Mouse (Mus musculus) monocyte, adult 5-6 weeks (primary cell): ENCODE data around the gene Tmem161a. TPM values are rescaled to one million over a fixed set of nuclear protein-coding genes. Genes with fewer than 3 reads are reported as not detected.

Experiments
- ATAC-seq: fragments of 153-309, 156-312 bp; replicated peaks from 2 replicates; pipeline ENCODE4 v1.8.0; 2017; ENCODE audit warnings: mild to moderate bottlenecking; ENCODE audit not compliant: low TSS enrichment, insufficient number of reproducible peaks, severe bottlenecking, poor library complexity, low FRiP score
- total RNA-seq: library from RNA; stranded (forward); fragments of 200-1000, 200-491, 200-594 nt; gene quantifications from 3 replicates; pipeline ENCODE4 v1.2.3, GENCODE M21; 2017

Tmem161a gene
- total RNA-seq, 1 experiment from 2014 or later = 9.0 TPM

DNA sequence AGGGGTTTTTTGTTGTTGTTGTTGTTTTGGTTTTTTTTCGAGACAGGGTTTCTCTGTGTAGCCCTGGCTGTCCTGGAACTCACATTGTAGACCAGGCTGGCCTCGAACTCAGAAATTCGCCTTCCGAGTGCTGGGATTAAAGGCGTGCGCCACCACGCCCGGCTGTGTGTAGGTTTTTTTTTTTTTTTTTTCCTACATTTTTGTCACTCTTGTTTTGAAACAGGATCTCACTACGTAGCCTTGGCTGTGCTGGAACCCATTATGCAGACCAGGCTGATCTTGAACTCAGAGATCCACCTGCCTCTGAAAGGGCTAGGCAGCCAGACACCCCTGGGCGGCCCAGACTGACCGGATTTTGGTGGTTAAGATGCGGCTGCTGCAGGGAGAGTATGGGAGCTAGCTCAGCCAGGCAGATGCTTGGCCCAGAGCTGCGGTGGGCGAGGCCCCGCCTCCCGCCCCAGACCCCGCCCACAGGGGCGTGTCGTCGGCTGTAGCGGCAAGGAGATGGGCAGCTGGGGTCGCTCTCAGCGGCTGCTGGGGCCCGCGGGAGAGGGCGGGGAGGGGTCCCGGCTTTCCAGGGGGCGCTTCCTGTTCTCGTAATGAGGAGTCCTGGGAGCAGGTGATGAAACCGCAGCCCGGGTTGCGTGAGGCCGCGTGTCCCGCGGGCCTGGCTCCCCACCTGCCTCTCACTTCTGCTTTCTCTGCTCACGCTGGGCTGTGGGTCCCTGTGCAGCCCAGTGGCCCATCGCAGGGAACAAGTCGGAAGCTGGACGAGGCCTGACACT lies 13.9 kb upstream of the Tmem161a start:
- peak; percentile 63; the same call in 1 of the 2 replicates for ATAC-seq

DNA sequence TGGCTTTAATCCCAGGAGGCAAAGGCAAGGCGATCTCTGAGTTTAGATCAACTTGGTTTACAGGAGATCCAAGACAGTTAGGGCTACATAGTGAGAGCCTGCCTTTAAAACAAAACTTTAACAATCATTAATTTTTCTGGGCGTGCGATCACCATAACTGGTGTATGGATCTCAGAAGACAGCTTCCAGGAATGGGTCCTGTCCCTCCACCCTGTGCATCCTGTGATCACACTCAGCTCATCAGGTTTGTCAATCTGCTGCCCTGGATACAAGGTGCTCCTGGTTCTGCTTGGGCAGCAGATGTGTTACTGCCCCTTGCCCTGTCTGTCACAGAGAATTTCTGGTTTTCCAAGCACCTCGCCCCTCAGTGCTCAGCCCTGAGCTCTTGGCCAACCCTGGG lies 12.9 kb upstream of the Tmem161a start:
- ATAC-seq = no peak

DNA sequence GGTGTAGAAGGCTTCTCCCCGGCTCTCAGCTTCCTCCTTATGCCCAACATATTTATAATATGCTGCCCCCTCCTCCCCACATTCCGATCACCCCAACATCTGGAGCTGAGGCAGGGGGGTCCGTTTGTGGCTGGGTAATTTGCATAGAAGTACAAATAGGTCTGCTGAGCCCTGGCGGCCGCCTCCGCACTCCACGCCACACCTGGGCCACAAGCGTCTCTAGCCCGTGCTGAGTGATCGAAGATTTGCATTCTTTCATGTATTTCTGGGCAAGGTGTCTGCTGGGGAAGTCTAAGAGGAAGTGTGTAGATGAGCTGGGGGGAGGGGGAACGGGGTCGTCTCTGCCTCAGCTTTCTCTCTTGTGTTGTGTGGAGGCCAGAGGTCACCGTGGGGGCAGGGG lies 12.1 kb upstream of the Tmem161a start:
- ATAC-seq = no peak

DNA sequence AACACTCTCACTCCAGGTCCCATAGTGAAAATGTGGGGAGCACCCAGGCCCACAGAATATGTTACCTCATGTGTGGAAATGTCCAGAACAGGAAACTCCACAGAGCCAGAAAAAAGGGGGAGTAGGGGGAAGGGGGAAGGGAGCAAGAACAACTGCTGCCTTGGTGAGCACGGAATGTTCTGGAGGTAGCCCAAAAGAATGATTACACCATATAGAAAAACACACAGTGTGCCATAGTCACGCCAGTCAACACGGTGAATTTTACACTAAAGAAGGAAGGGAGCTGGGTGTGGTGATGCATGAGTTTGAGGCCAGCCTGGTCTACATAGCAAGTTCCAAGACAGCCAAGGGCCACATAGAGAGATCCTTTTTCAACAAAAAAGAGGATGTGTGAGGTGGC lies 8.8 kb upstream of the Tmem161a start:
- ATAC-seq = no peak

DNA sequence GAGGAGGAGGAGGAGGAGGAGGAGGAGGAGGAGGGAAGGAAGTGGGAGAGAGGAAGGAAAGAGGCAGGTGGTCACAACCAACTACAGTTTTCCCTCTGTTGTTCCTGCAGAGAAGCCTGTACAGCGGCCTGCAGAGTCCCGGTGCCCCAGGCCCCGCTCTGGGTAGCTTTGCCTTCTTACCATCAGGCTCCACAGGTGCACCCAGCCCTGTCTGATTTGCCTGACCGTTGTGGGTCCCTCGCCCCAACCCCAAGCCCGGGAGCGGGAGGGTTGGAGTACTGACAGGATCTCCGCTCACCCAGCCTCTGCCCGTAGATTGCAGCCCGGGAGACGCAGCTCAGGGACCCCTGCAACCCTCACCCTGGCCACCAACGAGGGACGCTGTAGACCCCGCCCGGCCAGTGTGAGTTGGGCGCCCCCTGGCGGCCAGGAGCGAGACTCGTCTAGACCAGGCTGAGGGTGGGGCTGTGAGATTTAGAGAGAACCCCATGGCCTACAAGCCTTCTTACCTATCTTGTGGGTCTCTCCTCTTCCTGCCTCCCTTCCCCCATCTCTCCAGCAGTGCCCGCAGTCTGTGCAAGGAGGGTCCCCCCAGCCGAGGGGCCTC lies 5.5 kb upstream of the Tmem161a start:
- ATAC-seq = peak; percentile 65

DNA sequence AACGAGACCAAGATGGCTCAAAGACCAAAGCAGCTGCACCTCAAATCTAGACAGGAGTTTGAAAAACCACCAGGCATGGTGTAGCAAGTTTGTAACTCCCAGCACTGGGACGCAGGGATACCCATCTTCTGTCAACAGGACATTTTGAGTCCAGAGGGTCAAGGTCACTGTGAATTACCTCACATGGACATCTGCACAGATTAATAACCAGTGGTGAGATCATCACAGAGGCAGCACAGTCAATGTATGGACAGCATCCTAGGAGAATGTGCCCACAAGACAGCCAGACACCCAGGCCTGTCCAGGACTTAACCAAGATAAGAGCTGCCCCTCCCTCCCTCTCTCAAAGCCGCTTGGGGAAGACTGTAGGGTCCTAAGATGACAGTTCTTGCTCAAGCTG lies 2.0 kb upstream of the Tmem161a start:
- no peak for ATAC-seq

DNA sequence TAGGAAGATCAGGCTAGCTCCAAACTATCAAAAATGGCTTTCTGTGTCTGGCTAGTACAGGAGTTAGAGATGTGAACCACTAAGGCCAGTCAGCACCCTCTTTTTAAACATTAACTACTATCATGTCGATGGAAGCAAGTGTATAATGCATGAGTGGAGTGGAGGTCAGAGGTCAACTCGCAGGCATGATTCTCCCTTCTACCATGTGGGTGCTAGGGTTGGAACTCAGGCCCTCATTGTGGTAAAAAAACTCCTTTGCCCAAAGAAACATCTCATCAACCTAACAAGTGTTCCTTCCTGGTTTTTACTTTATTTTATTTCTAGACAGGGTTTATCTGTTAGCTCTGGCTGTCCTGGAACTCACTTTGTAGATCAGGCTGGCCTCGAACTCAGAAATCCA lies 1.4 kb upstream of the Tmem161a start:
- ATAC-seq = no peak

DNA sequence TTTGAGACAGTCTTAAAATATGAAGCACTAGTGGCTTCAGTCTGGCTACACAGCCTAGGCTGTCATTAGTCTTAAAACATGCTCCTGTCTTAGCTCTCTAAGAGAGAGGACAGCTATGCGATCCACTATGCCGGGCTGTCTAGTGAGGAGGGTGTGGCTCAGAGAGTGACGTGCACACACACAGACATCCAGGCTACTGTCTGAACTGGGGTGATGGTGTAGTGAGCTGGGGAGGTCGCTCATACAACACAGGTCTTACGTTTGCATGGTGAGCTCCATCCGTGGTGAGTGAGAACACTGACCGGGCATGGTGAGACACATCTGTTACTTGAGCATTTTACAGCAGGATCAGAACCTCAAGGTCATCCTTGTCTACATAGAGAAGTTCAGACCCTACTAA lies 916 bp upstream of the Tmem161a start:
- no peak for ATAC-seq

DNA sequence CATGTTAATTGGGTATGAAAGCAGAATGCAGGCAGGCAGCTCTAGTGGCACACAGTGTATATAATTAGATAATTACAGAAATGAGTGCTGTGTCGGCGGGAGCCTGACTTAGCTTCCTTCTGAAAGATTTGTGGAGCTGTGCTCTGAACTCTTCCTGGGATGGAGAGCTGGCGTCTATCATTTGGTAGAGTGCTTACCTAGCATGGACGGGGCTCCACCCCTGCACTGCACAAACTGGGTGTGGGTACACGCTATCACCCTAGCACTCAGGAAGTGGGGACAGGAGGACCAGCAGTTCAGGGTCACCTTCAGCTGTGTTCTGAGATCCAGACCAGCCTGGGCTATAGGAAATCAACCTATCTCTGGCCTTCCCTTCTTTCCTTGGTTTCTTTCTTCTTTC lies 1.2 kb downstream of the Tmem161a start:
- no peak for ATAC-seq

DNA sequence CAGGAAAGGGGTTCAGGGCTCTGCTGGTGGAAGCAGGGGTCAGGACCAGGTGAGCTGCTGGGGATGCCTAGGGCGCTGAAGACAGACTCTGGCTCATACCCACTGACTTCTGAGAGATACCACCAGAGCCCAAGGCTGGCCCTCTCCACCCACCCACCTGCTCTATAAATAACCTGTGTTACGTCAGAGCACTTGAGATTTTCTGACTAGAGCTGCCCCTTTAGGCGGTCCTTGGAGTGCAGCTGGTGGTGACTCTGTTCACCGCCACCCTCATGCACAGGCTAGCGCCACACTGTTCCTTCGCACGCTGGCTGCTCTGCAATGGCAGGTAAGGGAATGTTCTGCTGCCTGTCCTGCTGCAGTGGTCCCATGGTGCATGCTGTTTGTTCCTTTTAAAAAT lies 1.9 kb downstream of the Tmem161a start:
- no peak for ATAC-seq

DNA sequence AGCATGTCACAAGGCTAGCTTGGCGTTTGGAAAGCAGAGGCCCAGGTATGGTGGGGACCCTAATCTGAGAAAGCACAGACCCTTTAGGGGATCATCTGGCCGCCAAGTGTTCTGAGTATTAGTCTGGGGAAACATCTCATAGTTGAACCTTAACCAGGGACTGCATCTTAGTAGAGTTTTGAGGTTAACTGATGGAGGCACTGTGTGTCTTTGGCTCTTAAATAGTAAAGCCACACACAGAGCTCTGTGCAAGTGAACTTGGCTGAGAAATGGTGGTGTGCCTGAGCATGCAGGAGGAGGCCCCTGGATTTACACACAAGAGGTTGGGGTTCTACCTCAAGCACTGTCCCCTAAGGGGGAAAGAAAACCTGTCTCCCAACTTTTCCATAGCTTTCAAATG lies 6.1 kb downstream of the Tmem161a start:
- ATAC-seq = no peak

DNA sequence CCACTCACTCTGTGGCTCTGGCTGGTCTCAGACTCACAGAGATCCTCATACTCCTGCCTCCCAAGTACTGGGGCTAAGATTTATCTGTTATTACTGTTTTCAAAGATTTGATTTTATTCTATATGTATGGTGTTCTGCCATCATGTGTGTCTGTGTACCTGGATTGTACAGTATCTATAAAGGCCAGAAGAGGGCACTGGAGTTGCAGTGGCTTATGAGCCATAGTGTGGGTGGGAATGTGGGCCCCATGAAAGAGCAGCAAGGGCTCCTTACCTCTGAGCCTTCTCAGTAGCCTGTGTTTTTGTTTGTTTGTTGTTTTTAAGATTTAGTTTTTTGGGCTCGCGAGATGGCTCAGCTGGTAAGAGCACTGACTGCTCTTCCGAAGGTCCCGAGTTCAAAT lies 6.9 kb downstream of the Tmem161a start:
- no peak for ATAC-seq

DNA sequence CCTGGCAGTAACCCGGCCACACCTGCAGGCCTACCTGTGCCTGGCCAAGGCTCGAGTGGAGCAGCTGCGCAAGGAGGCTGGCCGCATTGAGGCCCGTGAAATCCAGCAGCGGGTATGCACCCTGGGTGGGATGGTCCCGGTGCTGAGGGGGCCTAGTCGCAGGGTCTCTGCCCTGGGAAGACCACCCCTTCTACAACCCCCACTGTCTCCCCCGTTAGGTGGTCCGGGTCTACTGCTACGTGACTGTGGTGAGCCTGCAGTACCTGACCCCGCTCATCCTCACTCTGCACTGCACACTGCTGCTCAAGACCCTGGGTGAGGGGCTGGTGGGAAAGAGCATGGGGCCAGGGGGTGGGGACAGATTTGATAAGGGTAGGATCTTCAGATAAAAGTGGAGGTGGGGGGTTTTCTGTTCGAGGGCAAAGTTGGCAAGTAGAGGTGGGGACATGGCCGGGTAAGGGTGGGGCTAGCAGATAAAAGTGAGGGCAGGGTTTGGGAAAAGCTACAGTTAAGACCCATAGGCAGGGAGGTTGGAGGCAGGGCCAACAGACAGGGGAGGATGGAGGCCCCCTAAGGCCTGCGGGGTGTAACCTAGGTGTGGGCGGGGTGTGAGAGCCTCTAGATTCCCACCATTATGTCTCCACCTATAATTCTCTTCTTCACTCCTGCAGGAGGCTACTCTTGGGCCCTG lies 9.2 kb downstream of the Tmem161a start:
- ATAC-seq = no peak

DNA sequence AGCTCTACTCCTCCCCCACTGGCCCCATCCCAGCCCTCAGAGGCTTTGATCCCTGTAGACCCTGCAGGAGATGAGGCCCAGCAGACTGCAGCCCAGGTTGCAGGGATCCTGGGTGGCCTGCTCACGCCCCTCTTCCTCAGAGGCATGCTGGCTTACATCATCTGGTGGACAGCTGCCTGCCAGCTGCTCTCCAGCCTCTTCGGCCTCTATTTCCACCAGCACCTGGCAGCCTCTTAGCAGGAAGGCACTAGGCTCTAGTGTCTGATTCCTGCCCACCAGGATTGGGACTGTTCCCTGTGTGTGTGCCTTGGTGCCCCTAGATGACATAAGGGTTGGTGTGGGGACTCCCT lies 9.7 kb downstream of the Tmem161a start:
- no peak for ATAC-seq

DNA sequence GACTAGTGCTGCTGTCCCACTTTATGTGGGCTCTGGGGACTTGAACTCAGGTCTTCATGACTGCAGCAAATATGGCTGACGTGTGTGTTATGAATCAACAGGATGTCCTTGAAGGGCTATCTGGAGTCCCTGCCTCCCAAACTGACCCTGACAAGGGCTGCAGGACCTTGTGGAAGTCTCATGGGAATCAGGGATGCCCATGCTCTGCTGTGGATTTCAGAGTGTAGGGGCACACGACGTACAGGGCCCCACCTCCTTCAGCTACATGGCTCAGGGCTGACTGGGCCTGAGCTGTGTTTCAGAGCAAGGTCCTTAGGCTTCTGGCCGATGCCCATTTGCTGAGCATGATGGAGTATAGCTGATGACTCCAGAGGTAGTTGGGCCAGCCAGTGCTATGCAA lies 11.0 kb downstream of the Tmem161a start:
- no peak for ATAC-seq

DNA sequence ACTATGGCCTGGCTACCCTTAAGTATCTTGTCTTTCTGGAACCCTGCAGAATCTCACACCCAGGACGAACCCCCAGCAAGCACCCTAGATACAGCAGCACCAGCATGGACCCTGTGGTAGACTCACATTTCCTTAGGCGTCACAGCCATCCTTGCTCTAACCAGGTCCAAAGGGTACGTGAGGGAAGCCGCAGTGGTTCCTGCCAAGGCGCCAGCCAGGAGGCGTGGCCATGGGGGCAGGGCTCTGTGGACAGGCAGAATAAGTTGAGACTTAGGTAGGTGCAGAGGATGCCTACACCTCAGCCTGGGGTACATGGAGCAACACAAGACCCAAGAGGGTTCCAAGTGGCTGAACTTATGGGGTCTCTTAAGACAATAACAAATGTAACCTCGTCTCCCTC lies 16.6 kb downstream of the Tmem161a start:
- ATAC-seq = no peak

DNA sequence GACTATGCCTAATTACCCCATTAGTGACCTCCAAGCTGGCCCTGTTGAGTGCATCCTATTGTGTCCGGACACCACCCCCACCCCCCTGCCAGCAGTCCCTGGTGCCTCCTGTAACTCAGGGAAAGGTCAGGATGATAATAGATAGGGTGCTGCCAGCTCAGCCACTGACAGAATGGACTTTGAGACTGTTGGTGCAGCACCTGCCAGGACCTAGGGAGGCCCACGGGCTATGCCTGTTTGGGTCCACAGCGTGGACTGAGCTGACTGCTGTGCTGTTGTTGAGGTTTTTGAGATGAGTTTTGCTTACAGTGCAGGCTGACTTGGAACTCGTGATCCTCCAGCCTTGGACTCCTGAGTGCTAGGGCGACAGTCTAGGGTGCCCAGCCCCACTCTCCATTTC lies 21.1 kb downstream of the Tmem161a start:
- ATAC-seq = no peak

DNA sequence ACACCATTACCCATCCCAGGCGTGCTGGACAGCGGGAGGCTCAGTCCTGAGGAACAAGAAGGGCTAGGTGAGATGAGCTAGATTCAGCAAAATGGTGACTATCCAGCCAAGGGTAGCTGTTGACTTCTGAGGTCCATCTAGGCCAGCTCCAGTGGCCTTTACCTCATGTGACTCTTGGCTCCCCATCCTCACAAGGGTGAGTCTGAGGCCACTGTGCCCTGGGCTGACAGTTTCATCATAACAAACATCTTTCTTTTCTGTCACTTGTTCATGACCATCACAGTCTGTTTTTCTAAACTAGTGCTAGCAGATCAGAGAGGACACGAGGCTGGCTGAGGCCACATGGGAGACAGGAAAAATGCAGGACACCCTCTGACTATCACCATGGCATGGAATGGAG lies 22.0 kb downstream of the Tmem161a start:
- no peak for ATAC-seq

DNA sequence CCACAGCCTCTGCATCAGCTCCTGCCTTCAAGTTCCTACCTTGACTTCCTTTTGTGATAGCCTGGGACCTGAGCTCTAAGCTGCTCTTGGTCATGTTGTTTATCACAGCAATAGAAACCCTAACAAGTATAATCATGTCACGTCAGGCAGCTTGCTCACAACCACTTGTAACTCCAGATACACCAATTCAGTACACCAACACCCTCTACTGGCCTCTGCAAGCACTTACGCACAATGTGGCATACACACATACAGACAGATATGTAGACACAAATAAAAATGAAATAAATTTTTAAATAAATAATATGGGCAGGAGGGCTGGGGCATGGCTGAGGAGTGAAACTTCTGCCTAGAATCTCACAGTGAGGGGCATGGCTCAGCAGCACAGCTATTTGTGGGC lies 23.6 kb downstream of the Tmem161a start:
- ATAC-seq = no peak

DNA sequence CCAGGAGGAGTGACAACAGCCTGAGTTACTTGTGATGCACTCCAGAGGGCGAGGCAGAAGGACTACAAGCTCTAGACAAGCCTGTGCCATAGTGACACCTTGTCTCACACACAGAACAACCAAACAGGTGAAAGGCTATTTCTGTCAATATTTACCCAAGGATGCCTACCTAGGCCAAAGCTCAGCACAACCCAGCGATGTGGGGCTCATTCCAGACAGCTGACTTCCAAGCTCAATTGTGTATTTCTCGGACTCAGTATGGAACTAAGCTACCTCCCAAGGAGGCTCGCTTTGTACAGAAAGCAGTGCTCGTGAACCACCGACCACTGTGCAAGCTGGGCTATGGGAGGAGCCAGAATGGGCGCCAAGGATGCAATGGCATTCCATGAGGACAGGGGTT lies 25.4 kb downstream of the Tmem161a start:
- no peak for ATAC-seq
